Mouse (Mus musculus) ES-E14 (cell line): ENCODE data around the gene Rgp1. TPM values are rescaled to one million over a fixed set of nuclear protein-coding genes. Genes with fewer than 3 reads are reported as not detected.

Experiments
- DNase-seq: peaks from one replicate; pipeline ENCODE4 v3.0.0-alpha.2; 2013; ENCODE audit warnings: low read depth, low spot score
- H3K27ac ChIP-seq: 2 replicates; pipeline ENCODE4 v1.5.1; 2012; ENCODE audit warnings: low read depth, mild to moderate bottlenecking, low read length, moderate library complexity, mixed read lengths; ENCODE audit not compliant: poor library complexity, insufficient read depth, severe bottlenecking
- H3K36me3 ChIP-seq: 2 replicates; pipeline ENCODE4 v1.6.1; 2012; ENCODE audit warnings: mild to moderate bottlenecking, low read length, moderate library complexity, mixed read lengths; ENCODE audit not compliant: control insufficient read depth, poor library complexity, insufficient read depth, severe bottlenecking
- H3K4me1 ChIP-seq, 2 experiments: fragments of 150-350 bp in 1 of 2; sonication (generic) in 1 of 2; 2 replicates each; pipeline ENCODE4 v1.6.1; 2012; ENCODE audit warnings: low read length in 2 of 2, mild to moderate bottlenecking in 1 of 2, mixed read lengths in 1 of 2; ENCODE audit not compliant: control insufficient read depth in 2 of 2, insufficient read depth in 2 of 2, poor library complexity in 1 of 2
- H3K4me3 ChIP-seq, 2 experiments: fragments of 150-350 bp in 1 of 2; sonication (generic) in 1 of 2; 2 replicates each; pipeline ENCODE4 v1.5.1; 2012; ENCODE audit warnings: low read length in 2 of 2, low read depth in 1 of 2, mild to moderate bottlenecking in 1 of 2, mixed read lengths in 1 of 2; ENCODE audit not compliant: insufficient read depth in 1 of 2, poor library complexity in 1 of 2, severe bottlenecking in 1 of 2
- H3K9ac ChIP-seq: 2 replicates; pipeline ENCODE4 v1.6.1; 2012; ENCODE audit warnings: low read depth, mild to moderate bottlenecking, low read length, mixed read lengths; ENCODE audit not compliant: poor library complexity, insufficient read depth, severe bottlenecking
- H3K9me3 ChIP-seq: fragments of 150-350 bp; sonication (generic); 2 replicates; pipeline ENCODE4 v1.6.1; 2012; ENCODE audit warnings: low read depth, mild to moderate bottlenecking, low read length; ENCODE audit not compliant: control insufficient read depth, insufficient read depth
- CHD2 ChIP-seq: IDR thresholded peaks from 2 replicates; pipeline ENCODE4 v1.6.1; 2014; ENCODE audit warnings: mild to moderate bottlenecking, low read depth, low read length, inconsistent platforms
- HCFC1 ChIP-seq: IDR thresholded peaks from 2 replicates; pipeline ENCODE4 v1.6.1; 2012; ENCODE audit warnings: low read length, inconsistent platforms, borderline replicate concordance; ENCODE audit not compliant: insufficient read depth
- MAFK ChIP-seq: IDR thresholded peaks from 2 replicates; pipeline ENCODE4 v1.6.1; 2014; ENCODE audit warnings: mild to moderate bottlenecking, low read depth, low read length, inconsistent platforms; ENCODE audit not compliant: insufficient read depth
- ZC3H11A ChIP-seq: IDR thresholded peaks from 2 replicates; pipeline ENCODE4 v1.6.1; 2012; ENCODE audit warnings: low read depth, mild to moderate bottlenecking, inconsistent platforms, low read length, borderline replicate concordance
- ZNF384 ChIP-seq: IDR thresholded peaks from 2 replicates; pipeline ENCODE4 v1.6.1; 2012; ENCODE audit warnings: low read depth, low read length, inconsistent platforms
- in situ Hi-C, 2 experiments: fragments of 600-800 bp; cut with MboI; formaldehyde crosslinking; loops; one replicate each; pipeline ENCODE4 v1.15.1; 2025; ENCODE audit warnings: low sequenced_read_pairs in 2 of 2, inconsistent platforms in 1 of 2; ENCODE audit not compliant: unreplicated experiment in 2 of 2
- total RNA-seq: library from RNA; depleted of rRNA; stranded (reverse); fragments of 300-350 nt; gene quantifications from 2 replicates; pipeline ENCODE4 v1.2.3, GENCODE M21; 2012

The Rgp1 gene
- total RNA-seq, 1 experiment: 27.1 TPM

DNA sequence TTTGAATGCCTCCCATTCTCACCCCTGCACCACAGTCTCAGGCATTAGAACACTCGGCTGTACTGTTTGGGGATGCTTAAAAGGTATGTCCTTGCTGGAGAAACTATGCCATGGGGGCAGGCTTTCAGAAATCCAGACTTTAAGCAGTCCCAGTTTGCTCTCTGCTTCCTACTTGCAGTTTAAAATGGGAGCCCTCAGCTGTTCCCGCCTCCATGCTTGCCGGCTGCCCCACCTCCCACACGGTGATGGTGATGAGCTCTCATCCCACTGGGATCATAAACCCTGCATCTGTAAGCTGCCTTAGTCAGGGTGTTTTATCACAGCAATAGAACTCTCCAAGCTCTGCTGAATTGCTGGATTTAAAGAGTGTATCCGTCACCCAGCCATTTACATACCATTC is 26.1 kb upstream of the Rgp1 start:
- Histone ChIP-seq H3K9me3 (no peaks in the 10 kb centered on the region), H3K4me3 (no peak overlapping the region), H3K9ac (no peak overlapping the region), H3K27ac (no peak overlapping the region), H3K36me3 (peaks cover 77% of the 10 kb centered on the region), H3K4me1 (peaks cover 7 to 11% of the 10 kb centered on the region in 2 experiments)
- no peak for TF ChIP-seq ZC3H11A
- TF ChIP-seq MAFK: no peak
- no peak for TF ChIP-seq CHD2
- TF ChIP-seq HCFC1: no peak
- no peak for DNase-seq
- in situ Hi-C loops: no loop called here

GRCm38 (mm10) chr4:43553891-43554290 is 24.6 kb upstream of the Rgp1 start:
- Histone ChIP-seq H3K9me3 (no peaks in the 10 kb centered on the region), H3K36me3 (peaks cover 64% of the 10 kb centered on the region), H3K9ac (no peak overlapping the region), H3K27ac (no peak overlapping the region), H3K4me3 (no peak overlapping the region), H3K4me1 (peaks cover 16 to 20% of the 10 kb centered on the region in 2 experiments)
- DNase-seq: no peak
- in situ Hi-C loops: no loop called here
- TF ChIP-seq ZNF384 (no peak), MAFK (no peak), HCFC1 (no peak), ZC3H11A (no peak), CHD2 (no peak)

DNA sequence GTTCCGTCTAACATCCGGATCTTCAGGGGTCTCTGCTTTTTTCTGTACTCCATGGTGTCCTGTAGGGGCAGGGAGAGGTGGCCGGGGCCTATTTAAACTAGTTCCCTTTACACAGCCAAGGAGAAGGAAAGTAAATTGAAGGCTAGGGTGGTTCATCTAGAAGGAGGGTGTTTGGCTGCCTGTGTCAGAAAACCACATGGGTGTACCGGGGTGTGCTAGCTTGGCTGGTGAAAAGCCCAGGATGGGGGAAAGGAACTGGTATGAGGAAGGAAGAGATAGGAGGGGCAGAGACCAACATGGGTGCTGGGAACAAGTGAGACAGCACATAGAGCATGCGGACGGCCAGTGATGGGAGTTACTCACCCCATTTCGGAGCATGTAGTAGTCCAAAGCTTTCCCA is 22.6 kb upstream of the Rgp1 start:
- H3K4me3 ChIP-seq: no peak overlapping the region
- peaks cover 24 to 30% of the 10 kb centered on the region in 2 experiments for H3K4me1 ChIP-seq
- H3K9me3 ChIP-seq: no peaks in the 10 kb centered on the region
- H3K27ac ChIP-seq: no peak overlapping the region
- DNase-seq: no peak
- peaks cover 45% of the 10 kb centered on the region for H3K36me3 ChIP-seq
- in situ Hi-C loops: no loop called here
- no peak overlapping the region for H3K9ac ChIP-seq
- TF ChIP-seq HCFC1: no peak

GRCm38 (mm10) chr4:43558028-43558630 is 20.4 kb upstream of the Rgp1 start:
- peak; percentile 70 for DNase-seq
- no peaks in the 10 kb centered on the region for H3K9me3 ChIP-seq
- H3K27ac ChIP-seq: peak overlapping the region; percentile 87
- H3K4me3 ChIP-seq: peak overlapping the region; percentile 44 to 51
- peaks cover 25 to 32% of the 10 kb centered on the region in 2 experiments for H3K4me1 ChIP-seq
- peaks cover 30% of the 10 kb centered on the region for H3K36me3 ChIP-seq
- peak overlapping the region; percentile 71 for H3K9ac ChIP-seq
- TF ChIP-seq MAFK: no peak
- no peak for TF ChIP-seq HCFC1
- no peak for TF ChIP-seq ZNF384
- TF ChIP-seq ZC3H11A: no peak
- TF ChIP-seq CHD2: no peak; the same call in 1 of the 2 replicates
- in situ Hi-C loops: no loop called here

GRCm38 (mm10) chr4:43558631-43559356 is 19.7 kb upstream of the Rgp1 start:
- DNase-seq: peak; percentile 60
- H3K9me3 ChIP-seq: no peaks in the 10 kb centered on the region
- H3K4me1 ChIP-seq: peaks cover 25 to 34% of the 10 kb centered on the region in 2 experiments
- peak overlapping the region; percentile 44 to 51 for H3K4me3 ChIP-seq
- peak overlapping the region; percentile 86 for H3K27ac ChIP-seq
- TF ChIP-seq CHD2: no peak; the same call in 1 of the 2 replicates
- no peak for TF ChIP-seq ZNF384
- no peak for TF ChIP-seq ZC3H11A
- TF ChIP-seq HCFC1: no peak
- TF ChIP-seq MAFK: no peak
- H3K36me3 ChIP-seq: peaks cover 25% of the 10 kb centered on the region
- in situ Hi-C loops: no loop called here
- H3K9ac ChIP-seq: peak overlapping the region; percentile 71
